Mouse (Mus musculus) left cerebral cortex, adult 18-20 months (tissue): ENCODE results near the gene Plekha5. TPM values are rescaled to one million over a fixed set of nuclear protein-coding genes. Genes with fewer than 3 reads are reported as not detected.
A peak's percentile ranks its signal among the peaks of the same experiment; 100 is the strongest.
"Not testable (repeated sequence)": the region's sequence is repeated elsewhere in the genome, so short reads cannot be mapped to it uniquely, and the experiment has no call there.

Experiments
- DNase-seq, 2 experiments: peaks; one replicate each; pipeline ENCODE4 v3.0.0; 2021 to 2022; ENCODE audit warnings: low spot score in 2 of 2, mixed read lengths in 1 of 2
- total RNA-seq, 2 experiments: library from RNA; stranded (reverse); gene quantifications; 2 replicates each; pipeline ENCODE4 v1.2.3; 2021

Gene Plekha5
- total RNA-seq, 2 experiments from 2014 or later, result 110 to 111 TPM

DNA sequence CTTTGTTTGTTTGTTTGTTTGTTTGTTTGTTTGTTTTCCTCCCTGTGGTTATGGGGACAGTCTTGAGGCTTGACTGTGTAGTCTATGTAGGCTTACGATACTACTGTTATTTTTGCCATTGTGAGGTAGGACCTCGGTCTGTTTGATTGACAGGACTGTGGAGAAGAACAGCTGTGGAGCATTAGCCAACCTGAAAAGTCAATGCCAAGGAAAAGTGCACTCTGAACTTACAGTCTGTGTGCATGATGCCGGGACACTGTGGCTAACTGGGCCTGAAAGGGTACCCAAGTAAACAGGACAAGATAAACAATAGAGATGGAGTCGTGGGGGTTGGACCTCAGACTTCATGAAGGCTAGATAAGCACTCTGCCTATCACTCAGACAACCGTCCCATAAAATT is 98.0 kb downstream of the Plekha5 start:
- DNase-seq, result no peak

DNA sequence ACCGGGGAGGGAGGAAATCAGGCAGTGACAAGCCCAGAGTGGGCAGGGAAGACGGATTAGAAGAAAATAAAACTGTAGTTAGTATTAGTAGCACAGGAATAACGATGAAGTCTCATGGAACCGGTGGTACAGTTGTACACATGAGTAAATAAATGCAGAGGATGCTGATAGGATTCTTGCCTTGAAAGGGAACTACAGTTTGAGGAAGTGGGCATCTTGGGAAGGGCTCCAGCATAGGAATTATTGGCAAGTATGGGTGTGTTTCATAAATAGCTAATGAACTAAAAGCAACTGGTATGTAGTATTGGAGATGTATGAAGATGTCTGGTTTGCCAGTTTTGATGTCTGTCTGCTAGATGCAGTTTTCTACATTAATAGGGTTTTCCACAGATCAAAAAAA is 99.7 kb downstream of the Plekha5 start:
- no peak for DNase-seq

DNA sequence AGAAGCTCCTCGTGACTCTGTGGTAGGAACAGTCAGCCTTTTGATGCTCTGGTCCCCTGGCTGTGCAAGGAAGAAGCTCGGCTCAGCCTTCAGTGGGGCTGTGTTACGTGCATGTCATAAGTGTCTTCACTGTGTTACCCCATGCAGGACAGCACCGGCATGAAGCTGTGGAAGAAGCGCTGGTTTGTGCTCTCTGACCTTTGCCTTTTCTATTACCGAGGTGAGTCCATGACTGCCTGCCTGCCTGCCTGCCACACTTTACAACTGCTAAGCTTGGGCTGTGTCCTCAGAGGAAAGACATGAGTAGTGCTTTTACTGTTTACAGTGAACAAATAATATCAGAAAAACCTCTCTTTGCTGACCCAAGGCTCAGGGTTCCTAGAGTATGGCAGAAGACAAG is 104.6 kb downstream of the Plekha5 start:
- no peak for DNase-seq

DNA sequence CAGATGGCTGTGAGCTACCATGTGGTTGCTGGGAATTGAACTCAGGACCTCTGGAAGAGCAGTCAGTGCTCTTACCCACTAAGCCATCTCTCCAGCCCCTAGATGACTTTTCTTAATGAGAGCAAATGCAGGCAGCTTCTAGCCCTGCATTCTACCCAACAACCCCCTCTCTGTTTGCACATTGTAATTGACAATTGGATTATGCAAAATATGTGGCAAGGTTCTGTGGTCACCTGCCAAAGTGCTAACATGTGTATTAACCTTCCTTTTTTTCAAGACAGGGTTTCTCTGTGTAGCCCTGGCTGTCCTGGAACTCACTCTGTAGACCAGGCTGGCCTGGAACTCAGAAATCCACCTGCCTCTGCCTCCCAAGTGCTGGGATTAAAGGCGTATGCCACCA is 109.0 kb downstream of the Plekha5 start:
- not testable (repeated sequence) for DNase-seq

DNA sequence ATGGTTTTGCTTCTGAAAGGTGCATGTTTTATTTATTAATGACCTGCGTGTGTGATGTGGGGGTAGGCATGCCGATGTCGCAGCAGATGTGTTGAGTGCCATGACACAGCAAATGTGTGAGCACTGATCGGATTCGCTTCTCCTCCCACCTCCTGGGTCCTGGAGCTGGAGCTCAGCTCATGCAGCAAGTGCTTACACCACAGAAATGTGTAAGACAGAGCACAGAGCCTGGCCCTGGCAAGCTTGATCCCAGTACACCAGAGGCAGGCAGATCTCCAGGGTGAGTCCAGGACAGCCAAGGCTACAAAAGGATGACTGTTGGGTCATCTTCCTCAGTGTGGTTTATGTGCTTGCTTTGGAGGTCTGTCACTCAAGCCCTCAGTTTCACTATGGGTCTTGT is 109.8 kb downstream of the Plekha5 start:
- DNase-seq, result no peak

DNA sequence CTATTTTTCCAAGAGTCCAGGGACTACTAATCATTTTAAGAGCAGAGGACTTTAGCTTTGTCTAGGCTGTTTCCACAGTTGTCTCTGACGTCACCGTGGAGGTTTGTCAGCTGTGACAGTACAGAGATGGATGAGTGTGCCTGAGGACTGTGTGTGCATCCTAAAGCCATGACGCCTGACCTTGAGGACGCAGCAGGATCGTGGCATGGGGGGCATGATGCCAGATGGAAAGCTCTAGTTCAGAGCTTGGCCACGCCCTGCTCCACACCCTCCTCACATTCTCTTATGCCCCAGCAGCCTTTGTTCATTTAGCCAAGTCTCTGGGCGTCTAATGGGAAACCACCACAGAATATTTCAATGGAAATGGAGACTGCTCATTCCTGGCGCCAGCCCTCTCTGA is 111.7 kb downstream of the Plekha5 start:
- DNase-seq, result no peak

DNA sequence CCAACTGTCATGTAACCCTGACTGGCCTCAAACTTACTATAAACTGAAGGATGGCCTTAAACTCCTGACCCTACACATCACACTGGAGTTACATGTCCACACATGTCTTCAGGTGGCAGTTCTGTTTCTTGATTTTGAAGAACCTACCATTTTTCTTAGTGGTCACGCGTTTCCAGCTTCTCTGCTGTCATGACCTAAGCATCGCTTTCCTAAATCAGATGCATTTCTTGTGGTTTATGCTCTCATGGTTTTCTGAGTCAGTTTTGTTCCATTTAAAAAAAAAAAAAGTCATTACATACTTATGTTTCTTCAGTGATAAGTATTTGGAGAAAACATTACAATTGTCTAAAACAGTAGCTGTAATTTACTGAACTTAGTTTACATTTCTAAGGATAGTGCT is 118.1 kb downstream of the Plekha5 start:
- DNase-seq, result no peak

DNA sequence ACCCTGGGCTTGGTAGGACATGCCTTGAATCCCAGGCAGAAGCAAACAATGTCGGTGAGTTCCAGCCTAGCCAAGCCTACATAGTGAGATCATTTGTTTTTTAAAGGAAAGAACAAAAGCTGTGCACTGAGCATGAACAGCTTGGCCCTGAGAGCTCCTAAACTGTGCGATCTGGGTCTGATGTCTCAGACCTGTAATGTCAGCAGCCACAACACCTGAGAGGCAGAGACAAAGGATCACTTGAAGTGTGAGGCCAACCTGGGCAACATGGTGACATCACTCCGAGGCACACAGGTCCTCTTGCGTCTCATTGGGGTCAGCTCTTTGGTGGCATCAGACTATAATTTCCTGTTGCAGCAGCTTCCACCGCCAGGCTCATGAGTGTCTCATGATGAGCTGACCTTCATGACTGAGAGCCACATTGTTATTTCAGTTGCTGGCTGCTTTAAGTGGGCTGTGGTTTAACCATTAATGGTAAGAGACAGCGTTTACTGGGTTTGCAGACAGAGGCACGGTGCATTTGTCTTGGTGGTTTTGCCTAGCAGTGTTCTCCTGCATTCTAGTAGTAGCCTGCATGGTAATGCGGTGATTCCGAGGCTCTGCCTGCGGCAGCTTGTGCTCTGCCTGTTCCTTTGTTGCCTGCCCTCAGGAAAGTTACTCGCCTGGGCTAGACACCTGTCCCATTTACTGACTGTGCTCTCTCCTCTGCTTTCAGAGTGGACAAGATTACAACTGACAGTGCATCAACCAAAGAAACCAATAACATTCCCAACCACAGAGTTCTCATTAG is 119.3 kb downstream of the Plekha5 start:
- no peak for DNase-seq

DNA sequence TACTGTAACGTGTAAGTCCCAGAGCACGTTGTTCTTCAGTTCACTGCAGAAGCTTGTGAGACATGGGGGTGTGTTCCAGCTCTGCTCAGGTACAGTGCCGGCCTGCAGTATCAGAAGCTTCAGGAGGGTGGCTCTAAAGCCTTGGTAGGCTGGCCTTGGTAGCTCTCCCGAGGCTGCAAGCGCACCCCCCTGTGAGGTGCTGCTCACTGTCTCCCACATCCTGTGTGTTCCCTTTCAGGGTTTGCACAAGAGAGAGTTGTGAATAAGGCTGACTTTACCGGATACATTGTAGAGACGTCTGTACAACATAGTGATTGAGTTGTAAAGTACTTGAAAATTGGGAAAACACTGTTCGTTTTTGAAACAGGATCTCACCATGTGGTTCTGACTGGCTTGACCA is 122.2 kb downstream of the Plekha5 start:
- DNase-seq, result no peak

DNA sequence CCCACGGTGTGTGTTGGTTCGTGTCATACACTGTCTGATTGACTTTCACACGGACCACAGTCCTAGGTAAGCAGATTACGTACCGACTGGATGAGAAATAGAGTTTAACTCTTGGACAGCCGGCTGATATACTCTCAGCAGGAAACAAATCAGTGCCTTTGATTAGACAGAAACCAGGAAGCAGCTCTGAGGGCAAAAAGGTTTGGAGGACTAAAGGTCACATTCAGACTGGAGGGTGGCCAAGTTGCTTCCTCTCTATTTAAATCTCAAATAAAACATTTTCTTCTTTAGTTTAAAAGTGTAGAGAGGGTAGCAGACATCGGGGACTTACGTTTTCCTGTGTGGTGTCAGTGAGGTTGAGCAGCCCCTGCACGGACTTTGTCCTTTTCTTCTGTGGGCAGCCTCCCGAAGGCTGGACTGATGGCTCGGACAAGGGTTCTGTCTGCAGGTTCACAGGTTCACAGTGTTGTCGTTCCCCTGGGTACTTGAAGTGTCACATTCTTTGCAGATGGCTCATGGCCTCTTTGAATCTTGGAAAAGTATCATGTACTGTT is 122.9 kb downstream of the Plekha5 start:
- no peak for DNase-seq

DNA sequence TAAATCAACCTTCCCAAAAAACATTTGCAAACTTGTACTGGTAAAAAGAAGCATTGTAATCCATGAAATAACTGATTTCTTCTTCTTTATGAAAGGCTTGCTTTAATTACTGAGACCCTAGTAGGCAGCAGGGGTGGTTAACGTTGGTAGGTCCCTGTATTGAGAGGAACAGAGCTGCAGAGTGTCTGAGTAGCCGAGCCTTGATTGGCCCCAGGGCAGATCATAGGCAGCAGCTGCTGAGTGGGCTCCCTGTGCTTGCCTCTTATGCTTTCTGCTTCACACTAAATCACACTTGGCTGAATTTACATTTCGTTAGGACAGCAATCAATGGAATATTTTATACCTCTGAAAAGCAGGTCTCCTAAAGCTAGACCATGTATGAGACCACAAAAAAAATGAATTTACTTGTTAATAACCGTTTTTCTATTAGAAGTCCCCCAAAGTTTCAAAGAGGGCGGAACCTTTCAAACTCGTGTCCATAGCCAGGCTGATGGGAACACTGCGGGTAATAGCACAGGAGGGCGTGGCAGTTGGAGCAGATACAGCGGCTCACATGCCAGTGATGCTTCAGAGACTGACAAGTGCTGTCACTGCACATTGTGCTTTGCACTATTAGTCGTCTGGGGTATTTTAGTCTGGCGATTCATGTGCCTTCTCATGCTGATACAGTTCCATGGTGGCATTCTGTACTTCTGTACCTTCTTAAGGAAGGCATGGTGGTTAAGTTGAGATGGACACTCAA is 123.5 kb downstream of the Plekha5 start:
- DNase-seq, result no peak

DNA sequence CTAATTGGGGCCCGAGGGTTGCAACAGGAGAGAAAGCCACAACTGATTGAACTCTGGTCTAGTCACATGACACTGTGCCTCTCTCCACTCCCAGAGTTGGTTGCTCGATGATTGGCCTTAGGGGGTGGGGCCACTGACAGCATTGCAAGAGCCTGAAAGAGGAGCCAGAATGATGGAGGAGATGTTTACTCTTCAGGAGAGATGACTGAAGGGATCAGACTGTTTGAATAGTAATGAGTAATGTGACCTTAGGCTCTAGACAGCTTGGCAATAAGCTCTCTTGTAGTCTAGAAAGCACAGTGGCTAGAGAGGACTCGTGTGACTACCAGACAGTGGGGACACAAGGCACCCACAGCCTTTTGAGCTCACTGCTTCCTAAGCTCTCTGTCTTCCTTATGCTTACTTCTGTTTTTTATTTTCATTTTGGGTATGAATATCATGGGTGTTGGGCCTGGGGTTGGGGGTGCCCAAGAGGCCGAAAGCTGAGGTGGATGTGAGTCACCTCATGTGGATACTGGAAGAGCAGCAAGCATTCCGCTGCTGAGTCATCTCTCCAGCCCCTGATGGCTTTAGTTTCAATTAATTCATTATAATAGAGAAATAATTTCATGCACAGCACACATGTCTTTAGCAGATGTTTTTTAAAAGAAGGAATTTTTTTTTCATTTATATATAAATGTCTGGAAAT is 124.4 kb downstream of the Plekha5 start:
- DNase-seq, result no peak

DNA sequence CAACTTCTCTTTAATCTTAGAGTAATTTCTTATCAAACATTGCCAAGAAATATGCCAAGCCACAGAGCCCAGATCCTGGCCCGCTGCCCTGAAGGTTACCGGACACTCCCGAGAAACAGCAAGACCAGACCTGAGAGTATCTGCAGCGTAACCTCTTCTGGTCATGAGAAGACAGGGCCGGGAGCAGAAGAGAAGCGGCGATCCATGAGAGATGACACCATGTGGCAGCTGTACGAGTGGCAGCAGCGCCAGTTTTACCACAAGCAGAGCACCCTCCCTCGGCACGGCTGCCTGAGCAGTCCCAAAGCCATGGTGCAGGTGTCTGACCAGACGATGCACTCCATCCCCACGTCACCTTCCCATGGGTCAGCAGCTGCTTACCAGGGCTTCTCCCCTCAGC is 126.9 kb downstream of the Plekha5 start:
- no peak for DNase-seq

DNA sequence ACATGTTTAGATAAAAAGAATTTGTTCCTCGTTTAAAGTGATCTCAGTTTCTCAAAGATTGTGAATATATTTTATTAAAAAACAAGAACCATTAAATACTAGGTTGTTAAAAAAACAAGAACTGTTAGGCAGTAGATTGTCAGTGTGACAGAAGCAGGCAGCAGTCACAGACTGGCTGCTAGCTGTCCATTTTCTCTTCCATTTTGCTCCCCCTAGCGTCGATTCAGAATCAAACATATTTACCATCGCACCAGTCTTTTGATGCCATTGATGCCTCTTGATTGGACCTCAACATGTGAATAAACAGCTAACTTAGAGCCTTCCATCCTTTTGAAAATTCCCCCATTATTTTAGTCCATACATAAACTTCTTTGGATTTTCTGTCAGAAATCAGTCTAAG is 130.4 kb downstream of the Plekha5 start:
- DNase-seq, result peak in 1 of 2 experiments; percentile 36

DNA sequence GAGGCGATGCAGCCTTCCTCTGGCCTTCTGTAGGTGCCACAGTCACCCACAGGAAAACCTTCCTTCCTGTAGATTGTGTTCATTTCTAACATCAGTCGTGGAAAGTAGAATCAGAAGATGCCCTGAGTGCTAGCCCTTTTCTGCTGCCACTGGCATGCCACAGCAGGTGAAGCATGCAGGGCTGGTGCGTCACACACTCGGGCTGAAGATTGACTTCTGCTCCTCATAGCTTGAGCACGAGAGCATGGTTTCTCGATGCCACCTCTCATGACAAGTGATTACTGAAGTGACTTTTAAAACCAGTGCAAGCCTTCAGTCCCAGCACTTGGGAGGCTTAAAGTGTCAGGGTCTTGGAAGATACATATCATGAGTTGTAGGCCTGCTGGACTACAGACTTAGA is 135.6 kb downstream of the Plekha5 start:
- no peak for DNase-seq

DNA sequence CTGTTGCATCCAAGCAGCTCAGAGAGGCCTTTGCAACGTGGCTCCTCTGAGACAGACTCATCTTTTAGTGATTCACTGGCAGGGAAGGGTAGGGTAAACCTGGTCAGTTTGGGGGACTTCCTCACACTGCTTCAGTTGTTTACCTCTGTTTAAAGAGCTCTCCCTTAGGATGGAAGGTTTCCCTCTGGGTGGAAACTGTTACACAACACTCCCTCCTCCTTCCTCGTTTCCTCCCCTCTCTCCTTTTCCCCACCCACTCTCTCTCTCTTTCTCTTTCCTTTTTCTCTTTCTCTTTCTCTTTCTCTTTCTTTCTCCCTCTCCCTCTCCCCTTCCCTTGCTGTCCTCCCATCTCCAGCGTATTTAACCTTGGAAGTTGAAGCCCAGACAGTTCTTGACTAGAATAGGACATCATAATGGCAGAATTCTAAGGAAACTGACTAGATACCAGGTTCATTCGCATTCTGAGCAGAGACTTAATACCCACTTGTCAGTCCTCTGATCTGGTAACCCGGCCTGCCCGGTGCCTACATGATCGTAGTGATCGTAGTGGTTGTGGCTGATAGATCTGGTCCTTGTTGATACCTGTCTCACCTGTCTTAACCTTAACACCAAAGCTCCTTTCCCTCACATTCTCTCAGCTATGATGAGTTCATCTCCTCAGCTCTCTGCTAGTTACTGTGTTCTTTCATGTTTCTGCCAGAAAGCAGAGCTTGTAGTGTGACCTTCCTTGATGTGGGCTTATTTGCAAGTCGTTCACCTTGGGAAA is 137.5 kb downstream of the Plekha5 start:
- no peak for DNase-seq

DNA sequence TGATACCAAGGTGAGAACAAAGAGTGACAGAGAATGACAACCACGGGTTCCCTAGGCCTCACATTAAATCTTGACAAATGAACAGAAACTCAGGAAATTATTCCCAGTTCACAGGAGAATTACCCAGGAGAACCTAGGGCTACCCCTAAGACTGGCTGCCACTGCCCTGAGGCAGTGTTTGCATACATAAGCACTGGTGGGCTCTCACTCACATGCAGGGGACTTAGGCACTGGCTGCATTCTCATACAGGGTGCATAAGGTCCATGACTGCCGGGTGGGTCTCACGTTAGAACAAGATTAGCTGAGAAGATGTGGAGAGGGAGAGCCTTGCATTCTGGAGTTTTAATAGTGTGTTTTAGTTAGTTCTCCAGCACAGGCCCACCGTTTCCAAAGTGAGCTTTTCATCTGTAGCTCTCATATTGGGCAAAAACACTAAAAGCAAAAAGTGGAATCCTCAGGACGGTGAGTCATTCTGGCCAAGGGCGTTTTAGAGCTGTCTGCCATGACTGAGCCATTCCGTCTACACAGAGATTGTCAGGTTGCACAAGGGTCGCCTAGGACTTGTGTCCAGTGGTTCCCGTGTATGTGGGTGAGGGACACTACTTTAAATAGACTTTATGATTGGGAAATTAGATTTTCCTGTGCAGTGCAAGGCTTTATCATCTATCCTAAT is 138.2 kb downstream of the Plekha5 start:
- no peak for DNase-seq

DNA sequence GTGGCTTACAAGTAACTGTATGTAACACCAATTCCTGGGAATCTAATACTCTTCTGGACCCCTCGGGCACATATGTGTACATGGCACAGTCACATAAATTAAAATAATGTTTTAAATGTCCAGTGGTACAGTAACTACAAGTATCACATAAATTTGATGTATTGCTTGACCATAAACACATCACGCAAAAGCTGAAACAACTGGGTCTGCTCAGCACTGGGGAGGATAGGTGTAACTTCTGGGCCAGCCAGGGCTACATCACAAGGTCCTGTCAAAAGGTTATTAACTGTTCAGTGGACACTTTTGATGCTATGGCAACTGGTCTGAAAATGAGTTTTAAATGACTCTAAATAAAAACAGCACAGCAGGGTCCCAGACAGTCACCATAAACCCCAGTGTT is 143.3 kb downstream of the Plekha5 start:
- no peak for DNase-seq

DNA sequence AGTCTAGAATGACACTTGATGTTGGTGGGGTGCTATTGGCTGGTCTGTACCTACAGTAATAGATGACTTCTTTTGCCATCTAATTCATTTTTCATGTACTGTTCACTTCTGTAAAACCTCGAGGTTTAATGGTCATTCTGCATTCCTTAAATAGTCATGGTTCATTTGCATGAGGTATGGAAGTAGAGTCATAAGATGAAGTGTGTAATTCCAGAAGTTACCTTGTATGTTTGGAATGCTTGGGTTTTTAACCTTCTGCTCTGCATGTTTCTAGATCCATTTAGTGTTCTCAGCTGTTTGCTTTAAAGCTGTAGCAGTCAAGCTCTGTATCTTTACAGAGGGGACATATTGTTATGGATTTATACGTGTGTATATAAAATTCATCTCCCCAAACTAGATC is 144.0 kb downstream of the Plekha5 start:
- DNase-seq, result no peak

DNA sequence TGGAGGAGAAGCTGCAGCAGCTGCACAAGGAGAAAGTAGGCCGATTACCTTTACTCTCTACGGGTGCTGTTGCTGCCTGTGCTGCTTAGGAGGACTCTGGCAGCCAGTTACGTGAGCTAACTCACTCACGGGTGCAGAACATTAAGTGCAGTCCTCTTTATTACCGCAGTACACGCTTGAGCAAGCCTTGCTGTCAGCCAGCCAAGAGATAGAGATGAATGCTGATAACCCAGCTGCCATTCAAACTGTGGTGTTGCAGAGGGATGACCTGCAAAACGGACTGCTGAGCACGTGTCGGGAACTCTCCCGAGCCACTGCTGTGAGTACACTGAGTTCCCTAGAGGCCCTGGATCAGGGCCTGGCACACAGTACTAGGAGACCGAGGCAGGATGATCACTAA is 146.3 kb downstream of the Plekha5 start:
- no peak for DNase-seq

DNA sequence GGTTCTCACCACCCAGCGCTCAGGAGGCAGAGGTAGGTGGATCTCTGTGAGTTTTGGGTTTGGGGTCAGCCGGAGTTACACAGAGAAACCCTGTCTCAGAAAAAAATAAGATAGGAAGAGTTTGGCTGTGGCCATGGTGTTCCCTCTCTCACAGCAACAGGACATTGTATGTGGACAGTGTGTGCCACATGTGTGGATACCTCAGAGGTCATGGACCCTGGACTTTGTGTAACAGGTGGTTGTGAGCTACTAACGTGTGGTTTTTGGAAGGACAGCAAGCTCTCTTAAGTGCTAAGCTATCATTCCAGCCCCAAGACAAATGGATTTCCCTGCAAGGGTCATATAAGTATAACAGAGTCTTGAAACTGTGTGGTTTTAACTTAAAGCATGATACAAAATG is 151.1 kb downstream of the Plekha5 start:
- no peak for DNase-seq
